Mouse (Mus musculus) forebrain, embryonic 16.5 days (tissue): ENCODE data around the gene Dchs2. TPM values are rescaled to one million over a fixed set of nuclear protein-coding genes. Genes with fewer than 3 reads are reported as not detected.
"Not testable (repeated sequence)": the region's sequence is repeated elsewhere in the genome, so short reads cannot be mapped to it uniquely, and the experiment has no call there.

Source experiments
- ATAC-seq: fragments of 200-750 bp; cut with Nextera tagmentation; 2 replicates; pipeline ENCODE4 v1.8.0; 2017; ENCODE audit warnings: mild to moderate bottlenecking, moderate library complexity
- H3K27ac ChIP-seq: fragments of 300-500 bp; sonication (generic); 2 replicates; pipeline ENCODE4 v1.5.1; 2014; ENCODE audit warnings: low read length, control low read depth
- H3K27me3 ChIP-seq: fragments of 300-500 bp; sonication (generic); replicated peaks from 2 replicates; pipeline ENCODE4 v1.6.1; 2014; ENCODE audit warnings: low read length; ENCODE audit not compliant: control insufficient read depth, insufficient read depth
- H3K36me3 ChIP-seq: fragments of 300-500 bp; sonication (generic); 2 replicates; pipeline ENCODE4 v1.6.1; 2014; ENCODE audit not compliant: control insufficient read depth, insufficient read depth
- H3K4me1 ChIP-seq: fragments of 300-500 bp; sonication (generic); replicated peaks from 2 replicates; pipeline ENCODE4 v1.6.1; 2014; ENCODE audit warnings: low read length; ENCODE audit not compliant: control insufficient read depth, insufficient read depth
- H3K4me2 ChIP-seq: fragments of 300-500 bp; sonication (generic); 2 replicates; pipeline ENCODE4 v1.6.1; 2014; ENCODE audit warnings: mild to moderate bottlenecking, low read length, control low read depth
- H3K4me3 ChIP-seq: fragments of 300-500 bp; sonication (generic); replicated peaks from 2 replicates; pipeline ENCODE4 v1.5.1; 2014; ENCODE audit warnings: mild to moderate bottlenecking, low read length, control low read depth
- H3K9ac ChIP-seq: fragments of 300-500 bp; sonication (generic); replicated peaks from 2 replicates; pipeline ENCODE4 v1.6.1; 2014; ENCODE audit warnings: low read depth, low read length, control low read depth
- H3K9me3 ChIP-seq: fragments of 300-500 bp; sonication (generic); 2 replicates; pipeline ENCODE4 v1.6.1; 2016; ENCODE audit warnings: low read length; ENCODE audit not compliant: control insufficient read depth
- WGBS: fragments of 180-500 bp; shearing (Covaris S2); extraction: QIAGEN DNeasy Blood & Tissue Kit; methylation state at CpG from one replicate; pipeline ENCODE4 v1.1.7; 2014; 5-methylcytosine and 5-hydroxymethylcytosine counted together
- polyA plus RNA-seq: library from polyadenylated mRNA; unstranded; fragments of >200 nt; fragmentation: Nextera tagmentation; extraction: Ambion mirVana; gene quantifications from 2 replicates; pipeline ENCODE4 v1.2.1, GENCODE M21; 2015

The Dchs2 gene
- polyA plus RNA-seq, 1 experiment from 2014 or later = 0.68 TPM

GRCm38 (mm10) chr3:83112869-83113268 lies 14.9 kb upstream of the Dchs2 start:
- H3K27ac ChIP-seq = no peak overlapping the region
- H3K4me1 ChIP-seq = peaks cover 6% of the 10 kb centered on the region
- H3K27me3 ChIP-seq = no peaks in the 10 kb centered on the region
- H3K9ac ChIP-seq = no peak overlapping the region
- peak; percentile 42; the same call in 1 of the 2 replicates for ATAC-seq
- 14% methylated on average over 3 of the region's 3 CpGs for WGBS
- no peak overlapping the region for H3K4me3 ChIP-seq
- no peaks in the 10 kb centered on the region for H3K9me3 ChIP-seq
- H3K36me3 ChIP-seq = no peaks in the 10 kb centered on the region
- no peak overlapping the region for H3K4me2 ChIP-seq

- Histone ChIP-seq H3K4me1 (peaks cover 6% of the 10 kb centered on the region), H3K27ac (no peak overlapping the region), H3K4me3 (no peak overlapping the region), H3K27me3 (no peaks in the 10 kb centered on the region), H3K36me3 (no peaks in the 10 kb centered on the region), H3K9me3 (no peaks in the 10 kb centered on the region), H3K9ac (no peak overlapping the region), H3K4me2 (no peak overlapping the region)
- 73% methylated on average over 1 of the region's 1 CpGs for WGBS
- no peak for ATAC-seq
These were observed 12.8 kb upstream of the Dchs2 start for GRCm38 (mm10) chr3:83114946-83115345.

- H3K9me3 ChIP-seq = no peaks in the 10 kb centered on the region
- H3K9ac ChIP-seq = no peak overlapping the region
- no peak overlapping the region for H3K4me3 ChIP-seq
- H3K27me3 ChIP-seq = no peaks in the 10 kb centered on the region
- peaks cover 6% of the 10 kb centered on the region for H3K4me1 ChIP-seq
- no peak for ATAC-seq
- H3K4me2 ChIP-seq = no peak overlapping the region
- H3K27ac ChIP-seq = no peak overlapping the region
- H3K36me3 ChIP-seq = no peaks in the 10 kb centered on the region
- 51% methylated on average over 10 of the region's 10 CpGs for WGBS
These were observed 10.2 kb upstream of the Dchs2 start for GRCm38 (mm10) chr3:83117592-83117991.

- not testable (repeated sequence) for H3K9me3 ChIP-seq, H3K4me2 ChIP-seq, H3K4me3 ChIP-seq, H3K27ac ChIP-seq, H3K9ac ChIP-seq, ATAC-seq, H3K36me3 ChIP-seq
- 96% methylated on average over 9 of the region's 9 CpGs for WGBS
- H3K4me1 ChIP-seq = peaks cover 24% of the 10 kb centered on the region
- H3K27me3 ChIP-seq = peaks cover 20% of the 10 kb centered on the region
These were observed 3.8 kb upstream of the Dchs2 start for GRCm38 (mm10) chr3:83123945-83124344.

- peak; percentile 80 for ATAC-seq
- peaks cover 28% of the 10 kb centered on the region for H3K4me1 ChIP-seq
- H3K9me3 ChIP-seq = no peaks in the 10 kb centered on the region
- 0% methylated on average over 34 of the region's 37 CpGs for WGBS
- peaks cover 32% of the 10 kb centered on the region for H3K27me3 ChIP-seq
- H3K9ac ChIP-seq = peak overlapping the region; percentile 54
- H3K4me2 ChIP-seq = peak overlapping the region; percentile 100
- no peaks in the 10 kb centered on the region for H3K36me3 ChIP-seq
- no peak overlapping the region for H3K27ac ChIP-seq
- peak overlapping the region; percentile 50 for H3K4me3 ChIP-seq
These were observed 541 bp upstream of the Dchs2 start for GRCm38 (mm10) chr3:83127088-83127725.

- H3K4me2 ChIP-seq = peak overlapping the region; percentile 100
- peak overlapping the region; percentile 54 for H3K9ac ChIP-seq
- no peaks in the 10 kb centered on the region for H3K9me3 ChIP-seq
- no peaks in the 10 kb centered on the region for H3K36me3 ChIP-seq
- peaks cover 28% of the 10 kb centered on the region for H3K4me1 ChIP-seq
- no peak overlapping the region for H3K27ac ChIP-seq
- peaks cover 32% of the 10 kb centered on the region for H3K27me3 ChIP-seq
- under 1% methylated on average over 43 of the region's 43 CpGs for WGBS
- ATAC-seq = peak; percentile 32
- peak overlapping the region; percentile 50 for H3K4me3 ChIP-seq
These were observed 738 bp downstream of the Dchs2 start for GRCm38 (mm10) chr3:83128449-83128922.

GRCm38 (mm10) chr3:83129151-83129550 lies 1.4 kb downstream of the Dchs2 start:
- Histone ChIP-seq H3K27me3 (peaks cover 32% of the 10 kb centered on the region), H3K27ac (no peak overlapping the region), H3K9me3 (no peaks in the 10 kb centered on the region), H3K4me1 (peaks cover 28% of the 10 kb centered on the region), H3K4me2 (peak overlapping the region; percentile 100), H3K4me3 (peak overlapping the region; percentile 50), H3K9ac (peak overlapping the region; percentile 54), H3K36me3 (no peaks in the 10 kb centered on the region)
- 1% methylated on average over 22 of the region's 22 CpGs for WGBS
- no peak for ATAC-seq

GRCm38 (mm10) chr3:83136413-83136812 lies 8.7 kb downstream of the Dchs2 start:
- no peaks in the 10 kb centered on the region for H3K27me3 ChIP-seq
- no peak overlapping the region for H3K4me3 ChIP-seq
- ATAC-seq = no peak
- no peaks in the 10 kb centered on the region for H3K9me3 ChIP-seq
- H3K9ac ChIP-seq = no peak overlapping the region
- WGBS = 46% methylated on average over 7 of the region's 7 CpGs
- no peaks in the 10 kb centered on the region for H3K4me1 ChIP-seq
- no peaks in the 10 kb centered on the region for H3K36me3 ChIP-seq
- H3K27ac ChIP-seq = no peak overlapping the region
- H3K4me2 ChIP-seq = no peak overlapping the region

GRCm38 (mm10) chr3:83138820-83139219 lies 11.1 kb downstream of the Dchs2 start:
- Histone ChIP-seq H3K27ac (no peak overlapping the region), H3K4me1 (no peaks in the 10 kb centered on the region), H3K27me3 (no peaks in the 10 kb centered on the region), H3K36me3 (no peaks in the 10 kb centered on the region), H3K4me3 (no peak overlapping the region), H3K9ac (no peak overlapping the region), H3K9me3 (no peaks in the 10 kb centered on the region), H3K4me2 (no peak overlapping the region)
- no peak for ATAC-seq
- WGBS = 87% methylated on average over 2 of the region's 2 CpGs
